ENCODE assay signal across 7 mouse cellular contexts in genomic region chr6:146409692-146410426, GRCm38 (mm10).
DNase-seq lines count a peak whose midpoint lies in the region; ATAC-seq lines count a peak whose summit lies in the region.

No protein-coding gene starts in this region.

- no peaks in the 10 kb centered on the region for H3K36me3 ChIP-seq in intestine, embryonic 15.5 days
- no peaks in the 10 kb centered on the region for H3K36me3 ChIP-seq in midbrain, embryonic 10.5 days

- DNase-seq in adrenal gland, adult 8-10 months: peak; percentile 68
- DNase-seq in embryo, embryonic 11 days: peak; percentile 84
- DNase-seq in gastrocnemius, postnatal 36 days: peak; percentile 57 to 72
- peak; percentile 67 to 82 for DNase-seq in left cerebral cortex, postnatal 25 days (ENCODE audit: low spot score in 2 of 2)
- peak; percentile 81 for DNase-seq in midbrain, embryonic 10.5 days (ENCODE audit: low spot score)
- DNase-seq in right cerebral cortex, postnatal 4 days: peak; percentile 83

- intact Hi-C loops in gastrocnemius, postnatal 36 days (cut with DNase I): no loop called here
- intact Hi-C loops in left cerebral cortex, postnatal 25 days (cut with DNase I): loop anchor here (5.0 to 10.0 kb wide), 3 partner anchors 92 to 578 kb away; partner anchors contain the start of genes Fgfr1op2, Ints13 and Itpr2

- no peak overlapping the region for H3K4me3 ChIP-seq in intestine, embryonic 15.5 days (replicated peaks)
- peak overlapping the region; percentile 28 for H3K4me3 ChIP-seq in midbrain, embryonic 10.5 days

- H3K4me1 ChIP-seq in intestine, embryonic 15.5 days (replicated peaks): 0 out of 2 replicates have a peak, but pooled peaks cover 3% of the 10 kb centered on the region
- H3K4me1 ChIP-seq in midbrain, embryonic 10.5 days: peaks cover 16% of the 10 kb centered on the region

- no peaks in the 10 kb centered on the region for H3K9me3 ChIP-seq in intestine, embryonic 15.5 days
- H3K9me3 ChIP-seq in midbrain, embryonic 10.5 days (replicated peaks): no peaks in the 10 kb centered on the region

- WGBS in intestine, embryonic 15.5 days: 19% methylated on average over 10 of the region's 10 CpGs
- 25% methylated on average over 10 of the region's 10 CpGs for WGBS in midbrain, embryonic 10.5 days

- no peaks in the 10 kb centered on the region for H3K27me3 ChIP-seq in intestine, embryonic 15.5 days (replicated peaks)
- no peaks in the 10 kb centered on the region for H3K27me3 ChIP-seq in midbrain, embryonic 10.5 days (ENCODE audit: low read depth, poor library complexity, severe bottlenecking)

- peak; percentile 90 for ATAC-seq in intestine, embryonic 15.5 days

- no peak overlapping the region for H3K9ac ChIP-seq in intestine, embryonic 15.5 days

- H3K27ac ChIP-seq in intestine, embryonic 15.5 days: 0 out of 2 replicates have a peak overlapping the region, but pooled peaks have one; percentile 36
- peak overlapping the region; percentile 67 for H3K27ac ChIP-seq in midbrain, embryonic 10.5 days (replicated peaks)

- H3K4me2 ChIP-seq in intestine, embryonic 15.5 days (replicated peaks): peak overlapping the region; percentile 43
